Mouse (Mus musculus): ENCODE data around the gene Zfp697.

GRCm38 (mm10) chr3:98434088-98434816 lies 52.0 kb downstream of the Zfp697 start:
- TF ChIP-seq CTCF (IDR thresholded peaks at IDR 0.05; ENCODE audit: extremely low read depth, insufficient read depth, low read length) (no peak), POLR2A (IDR thresholded peaks at IDR 0.05; ENCODE audit: extremely low read depth, insufficient read depth, low read length) (no peak)
